ENCODE assay signal across 12 mouse cellular contexts in the genomic region with DNA sequence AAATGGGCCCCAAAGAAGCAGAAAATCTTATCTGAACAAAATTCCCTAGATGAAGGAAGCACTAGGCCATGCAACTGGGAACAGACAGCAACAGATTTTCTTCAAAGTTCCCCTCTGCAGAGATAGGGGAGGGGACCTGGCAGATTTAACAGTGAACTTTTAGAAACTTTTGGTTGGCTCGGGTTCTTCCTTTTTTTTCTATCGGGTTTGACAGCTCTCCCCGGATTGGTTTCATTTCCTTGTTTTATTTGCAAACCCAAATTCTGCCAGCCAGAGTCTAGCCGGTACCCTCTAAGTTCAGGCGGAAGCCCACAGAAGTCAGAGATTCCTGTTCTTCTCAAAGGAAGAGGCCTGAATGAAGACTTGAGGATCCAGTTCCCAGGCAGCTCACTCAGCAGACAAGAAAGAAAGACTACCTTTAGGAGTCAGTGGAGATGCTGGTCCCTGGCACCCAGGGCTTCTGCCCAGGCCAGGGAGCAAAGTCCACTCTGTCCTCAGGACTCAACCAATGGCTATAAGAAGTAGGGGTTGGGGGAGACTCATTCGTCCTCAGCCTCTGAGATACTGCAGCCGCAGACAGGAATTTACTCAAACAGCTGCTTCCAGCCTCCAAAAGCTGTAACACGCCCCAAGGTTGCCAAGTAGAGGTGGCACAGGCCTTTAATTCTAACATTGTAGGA. TPM values are rescaled to one million over a fixed set of nuclear protein-coding genes. Genes with fewer than 3 reads are reported as not detected.
A peak's percentile ranks its signal among the peaks of the same experiment; 100 is the strongest.
DNase-seq lines count a peak whose midpoint lies in the region; ATAC-seq and TF ChIP-seq lines count a peak whose summit lies in the region.
"Had no signal": no experiment of that assay in that cellular context is flagged by ENCODE, and none has a peak within 500 bp of the region (broad histone marks: within the 10 kb centered on the region; RNA-seq: fewer than 3 reads in every experiment).

No protein-coding gene starts in this region.

- TF ChIP-seq POLR2A in bone marrow macrophage, adult 2 months (IDR thresholded peaks at IDR 0.05; ENCODE audit: borderline replicate concordance, low read depth, low read length), result no peak

- no peak overlapping the region for H3K9ac ChIP-seq in hindbrain, embryonic 16.5 days (ENCODE audit: low read depth, low read length)
- H3K9ac ChIP-seq in forebrain, embryonic 15.5 days (replicated peaks), result no peak overlapping the region
- H3K9ac ChIP-seq: forebrain, embryonic 13.5 days; lung, embryonic 15.5 days had no signal

- peak; percentile 32 to 50 for DNase-seq in kidney, postnatal 36 days
- DNase-seq in kidney, adult 11 months, result no peak
- peak; percentile 83 for DNase-seq in A20 (ENCODE audit: low read depth, low spot score)
- DNase-seq in urinary bladder, postnatal 36 days (ENCODE audit: low spot score in 2 of 2), result no peak
- DNase-seq: cerebellum, adult 11 months had no signal

- peaks cover 45% of the 10 kb centered on the region for H3K4me1 ChIP-seq in bone marrow macrophage, adult 2 months (ENCODE audit: control insufficient read depth, insufficient read depth, low read length)
- peaks cover 15% of the 10 kb centered on the region for H3K4me1 ChIP-seq in hindbrain, embryonic 16.5 days (ENCODE audit: control insufficient read depth, insufficient read depth, low read depth, low read length)
- peaks cover 14% of the 10 kb centered on the region for H3K4me1 ChIP-seq in forebrain, embryonic 15.5 days

- 0 out of 2 replicates have a peak overlapping the region, but pooled peaks have one; percentile 3 for H3K4me3 ChIP-seq in bone marrow macrophage, adult 2 months (ENCODE audit: insufficient read depth, low read length)
- H3K4me3 ChIP-seq in hindbrain, embryonic 16.5 days (ENCODE audit: low read length), result no peak overlapping the region
- H3K4me3 ChIP-seq in forebrain, embryonic 15.5 days, result no peak overlapping the region
- H3K4me3 ChIP-seq: forebrain, embryonic 13.5 days; lung, embryonic 15.5 days; myocyte had no signal

- H3K9me3 ChIP-seq in hindbrain, embryonic 16.5 days (ENCODE audit: control insufficient read depth, low read length), result no peaks in the 10 kb centered on the region
- no peaks in the 10 kb centered on the region for H3K9me3 ChIP-seq in forebrain, embryonic 15.5 days
- H3K9me3 ChIP-seq: forebrain, embryonic 13.5 days; lung, embryonic 15.5 days had no signal

- ATAC-seq in megakaryocyte, adult 5-6 weeks (ENCODE audit: poor library complexity, severe bottlenecking), result peak; percentile 40
- no peak for ATAC-seq in hindbrain, embryonic 16.5 days
- no peak for ATAC-seq in forebrain, embryonic 15.5 days (replicated peaks)
- ATAC-seq: forebrain, embryonic 13.5 days had no signal

- H3K4me2 ChIP-seq in hindbrain, embryonic 16.5 days (ENCODE audit: low read length), result no peak overlapping the region
- H3K4me2 ChIP-seq in forebrain, embryonic 15.5 days (replicated peaks), result no peak overlapping the region
- H3K4me2 ChIP-seq: forebrain, embryonic 13.5 days; lung, embryonic 15.5 days had no signal

- no peaks in the 10 kb centered on the region for H3K36me3 ChIP-seq in hindbrain, embryonic 16.5 days (ENCODE audit: control insufficient read depth, insufficient read depth, low read length)
- no peaks in the 10 kb centered on the region for H3K36me3 ChIP-seq in forebrain, embryonic 15.5 days
- H3K36me3 ChIP-seq: lung, embryonic 15.5 days had no signal

- 81% methylated on average over 8 of the region's 8 CpGs for WGBS in hindbrain, embryonic 16.5 days
- WGBS in forebrain, embryonic 15.5 days, result 84% methylated on average over 8 of the region's 8 CpGs

- TF ChIP-seq CTCF in bone marrow macrophage, adult 2 months (IDR thresholded peaks at IDR 0.05; ENCODE audit: low read depth, low read length), result no peak

- H3K27ac ChIP-seq in bone marrow macrophage, adult 2 months (ENCODE audit: insufficient read depth, low read depth, low read length), result peak overlapping the region; percentile 89
- no peak overlapping the region for H3K27ac ChIP-seq in hindbrain, embryonic 16.5 days (ENCODE audit: low read depth, low read length)
- no peak overlapping the region for H3K27ac ChIP-seq in forebrain, embryonic 15.5 days (replicated peaks)
- H3K27ac ChIP-seq: forebrain, embryonic 13.5 days; lung, embryonic 15.5 days had no signal

- no peaks in the 10 kb centered on the region for H3K27me3 ChIP-seq in hindbrain, embryonic 16.5 days (replicated peaks; ENCODE audit: control insufficient read depth, insufficient read depth, low read length)
- H3K27me3 ChIP-seq in forebrain, embryonic 15.5 days, result no peaks in the 10 kb centered on the region
- H3K27me3 ChIP-seq: forebrain, embryonic 13.5 days; lung, embryonic 15.5 days had no signal

RNA-seq across cellular contexts. Expression of gene Agps, which starts 2.9 kb away (rescaled TPM):
- polyA plus RNA-seq in bone marrow macrophage, adult 2 months (2012; ENCODE audit: insufficient read depth, insufficient read length, missing spikeins), result 31.7 and 36.1 TPM in 2 replicates
- 82.9 and 92.0 TPM in 2 replicates for total RNA-seq in megakaryocyte, adult 5-6 weeks (2015)
- total RNA-seq in megakaryocyte, adult 5-6 weeks (2017), result 81.7 and 82.2 TPM in 2 replicates
- polyA plus RNA-seq in hindbrain, embryonic 16.5 days (2015; fragmentation: Nextera tagmentation; extraction: Ambion mirVana), result 21.6 and 27.6 TPM in 2 replicates
- 25.2 and 25.8 TPM in 2 replicates for polyA plus RNA-seq in forebrain, embryonic 15.5 days (2015; fragmentation: Nextera tagmentation; extraction: Ambion mirVana)

Comparison
In these comparisons a context has a peak if more than half of its experiments do, and no peak if none do; other contexts are left out.
1. DNase-seq: peak in kidney, postnatal 36 days (2 of 2) and A20 (single experiment); none in kidney, adult 11 months (single experiment) and urinary bladder, postnatal 36 days (0 of 2).